Mouse (Mus musculus): ENCODE data around the gene Ppp1r36. TPM values are rescaled to one million over a fixed set of nuclear protein-coding genes. Genes with fewer than 3 reads are reported as not detected.
A peak's percentile ranks its signal among the peaks of the same experiment; 100 is the strongest.
"Not testable (repeated sequence)": the region's sequence is repeated elsewhere in the genome, so short reads cannot be mapped to it uniquely, and the experiment has no call there.

Ppp1r36 gene
- total RNA-seq, 2 experiments from 2014 or later = 1.7 to 1.8 TPM

- no peak for DNase-seq
Measured at GRCm38 (mm10) chr12:76401674-76402073, 15.7 kb upstream of the Ppp1r36 start.

GRCm38 (mm10) chr12:76402991-76403885, 14.1 kb upstream of the Ppp1r36 start:
- DNase-seq = no peak

GRCm38 (mm10) chr12:76403886-76404537, 13.3 kb upstream of the Ppp1r36 start, which contains the start of gene Hspa2:
Gene Hspa2 (plus strand): TSS chr12:76404176.
- peak; percentile 100 for DNase-seq

- DNase-seq = peak in 1 of 2 experiments; percentile 32
Measured at GRCm38 (mm10) chr12:76404836-76405182, 12.5 kb upstream of the Ppp1r36 start.

- DNase-seq = peak; percentile 34 to 42
Measured at GRCm38 (mm10) chr12:76405183-76405970, 12.0 kb upstream of the Ppp1r36 start.

- DNase-seq = peak; percentile 9
Measured at GRCm38 (mm10) chr12:76405971-76406370, 11.4 kb upstream of the Ppp1r36 start.

- no peak for DNase-seq
Measured at GRCm38 (mm10) chr12:76407184-76407583, 10.2 kb upstream of the Ppp1r36 start.

- no peak for DNase-seq
Measured at GRCm38 (mm10) chr12:76409166-76409565, 8.2 kb upstream of the Ppp1r36 start.

- no peak for DNase-seq
Measured at GRCm38 (mm10) chr12:76415383-76416010, 1.8 kb upstream of the Ppp1r36 start.

GRCm38 (mm10) chr12:76418346-76418745, 1.0 kb downstream of the Ppp1r36 start:
- no peak for DNase-seq

GRCm38 (mm10) chr12:76425256-76425655, 7.9 kb downstream of the Ppp1r36 start:
- no peak for DNase-seq

- no peak for DNase-seq
Measured at GRCm38 (mm10) chr12:76427546-76427945, 10.2 kb downstream of the Ppp1r36 start.

GRCm38 (mm10) chr12:76430879-76431406, 13.6 kb downstream of the Ppp1r36 start:
- peak; percentile 19 to 37 for DNase-seq

GRCm38 (mm10) chr12:76431431-76431830, 14.1 kb downstream of the Ppp1r36 start:
- peak in 1 of 2 experiments; percentile 33 for DNase-seq

- no peak for DNase-seq
Measured at GRCm38 (mm10) chr12:76434111-76434510, 16.8 kb downstream of the Ppp1r36 start.

GRCm38 (mm10) chr12:76435084-76435483, 17.7 kb downstream of the Ppp1r36 start:
- DNase-seq = no peak

- DNase-seq = no peak
Measured at GRCm38 (mm10) chr12:76435549-76435948, 18.2 kb downstream of the Ppp1r36 start.

GRCm38 (mm10) chr12:76443488-76443887, 26.1 kb downstream of the Ppp1r36 start:
- not testable (repeated sequence) for DNase-seq

- no peak for DNase-seq
Measured at GRCm38 (mm10) chr12:76444359-76444772, 27.0 kb downstream of the Ppp1r36 start.

- no peak for DNase-seq
Measured at GRCm38 (mm10) chr12:76444862-76445261, 27.5 kb downstream of the Ppp1r36 start.

- no peak for DNase-seq
Measured at GRCm38 (mm10) chr12:76446201-76446600, 28.9 kb downstream of the Ppp1r36 start.

- DNase-seq = no peak
Measured at GRCm38 (mm10) chr12:76448127-76448526, 30.8 kb downstream of the Ppp1r36 start.
